Mouse (Mus musculus): ENCODE measurements around the gene Rpia. TPM values are rescaled to one million over a fixed set of nuclear protein-coding genes. Genes with fewer than 3 reads are reported as not detected.
A peak's percentile ranks its signal among the peaks of the same experiment; 100 is the strongest.

Gene Rpia
- total RNA-seq, 2 experiments from 2014 or later: 13.1 to 14.0 TPM

- Histone ChIP-seq H3K27ac (no peak overlapping the region), H3K4me3 (no peak overlapping the region)
- TF ChIP-seq CTCF (IDR thresholded peaks at IDR 0.05): peak; percentile 75
- intact Hi-C loops (cut with DNase I): no loop called here
- DNase-seq (ENCODE audit: extremely low spot score in 1 of 2, low spot score in 2 of 2): peak in 1 of 2 experiments; percentile 37
These were observed 5.7 kb upstream of the Rpia start for GRCm38 (mm10) chr6:70797581-70798251.

GRCm38 (mm10) chr6:70796940-70797339 is 4.9 kb upstream of the Rpia start:
- no peak for TF ChIP-seq CTCF (IDR thresholded peaks at IDR 0.05)
- Histone ChIP-seq H3K4me3 (no peak overlapping the region), H3K27ac (no peak overlapping the region)
- DNase-seq (ENCODE audit: extremely low spot score in 1 of 2, low spot score in 2 of 2): no peak
- intact Hi-C loops (cut with DNase I): no loop called here

GRCm38 (mm10) chr6:70792644-70793043 is 612 bp upstream of the Rpia start:
- H3K27ac ChIP-seq: peak overlapping the region; percentile 58; the same call in 1 of the 2 replicates
- peak overlapping the region; percentile 96 for H3K4me3 ChIP-seq
- intact Hi-C loops (cut with DNase I): no loop called here
- TF ChIP-seq CTCF (IDR thresholded peaks at IDR 0.05): no peak
- DNase-seq (ENCODE audit: extremely low spot score in 1 of 2, low spot score in 2 of 2): no peak

GRCm38 (mm10) chr6:70790852-70791761 is 925 bp downstream of the Rpia start:
- TF ChIP-seq CTCF (IDR thresholded peaks at IDR 0.05): no peak
- no peak for DNase-seq (ENCODE audit: extremely low spot score in 1 of 2, low spot score in 2 of 2)
- peak overlapping the region; percentile 96 for H3K4me3 ChIP-seq
- intact Hi-C loops (cut with DNase I): no loop called here
- H3K27ac ChIP-seq: peak overlapping the region; percentile 70

- peak overlapping the region; percentile 96; the same call in 1 of the 2 replicates for H3K4me3 ChIP-seq
- no peak for DNase-seq (ENCODE audit: extremely low spot score in 1 of 2, low spot score in 2 of 2)
- intact Hi-C loops (cut with DNase I): no loop called here
- no peak for TF ChIP-seq CTCF (IDR thresholded peaks at IDR 0.05)
- no peak overlapping the region for H3K27ac ChIP-seq
These were observed 1.9 kb downstream of the Rpia start for GRCm38 (mm10) chr6:70790034-70790650.

- no peak for DNase-seq (ENCODE audit: extremely low spot score in 1 of 2, low spot score in 2 of 2)
- H3K27ac ChIP-seq: no peak overlapping the region
- intact Hi-C loops (cut with DNase I): no loop called here
- H3K4me3 ChIP-seq: no peak overlapping the region
- no peak for TF ChIP-seq CTCF (IDR thresholded peaks at IDR 0.05)
These were observed 2.9 kb downstream of the Rpia start for GRCm38 (mm10) chr6:70789134-70789533.

GRCm38 (mm10) chr6:70787524-70787923 is 4.5 kb downstream of the Rpia start:
- TF ChIP-seq CTCF (IDR thresholded peaks at IDR 0.05): no peak
- Histone ChIP-seq H3K4me3 (no peak overlapping the region), H3K27ac (no peak overlapping the region)
- no peak for DNase-seq (ENCODE audit: extremely low spot score in 1 of 2, low spot score in 2 of 2)
- intact Hi-C loops (cut with DNase I): no loop called here

GRCm38 (mm10) chr6:70785852-70786251 is 6.2 kb downstream of the Rpia start:
- intact Hi-C loops (cut with DNase I): no loop called here
- H3K4me3 ChIP-seq: no peak overlapping the region
- H3K27ac ChIP-seq: no peak overlapping the region
- TF ChIP-seq CTCF (IDR thresholded peaks at IDR 0.05): no peak
- DNase-seq (ENCODE audit: extremely low spot score in 1 of 2, low spot score in 2 of 2): no peak

GRCm38 (mm10) chr6:70784811-70785210 is 7.2 kb downstream of the Rpia start:
- TF ChIP-seq CTCF (IDR thresholded peaks at IDR 0.05): no peak
- Histone ChIP-seq H3K4me3 (no peak overlapping the region), H3K27ac (no peak overlapping the region)
- intact Hi-C loops (cut with DNase I): no loop called here
- no peak for DNase-seq (ENCODE audit: extremely low spot score in 1 of 2, low spot score in 2 of 2)

- H3K4me3 ChIP-seq: no peak overlapping the region
- intact Hi-C loops (cut with DNase I): no loop called here
These were observed 10.7 kb downstream of the Rpia start for GRCm38 (mm10) chr6:70781336-70781735.

GRCm38 (mm10) chr6:70774372-70774771 is 17.7 kb downstream of the Rpia start:
- intact Hi-C loops (cut with DNase I): no loop called here
- H3K4me3 ChIP-seq: no peak overlapping the region
- no peak for TF ChIP-seq CTCF (IDR thresholded peaks at IDR 0.05)
- no peak overlapping the region for H3K27ac ChIP-seq
- DNase-seq (ENCODE audit: extremely low spot score in 1 of 2, low spot score in 2 of 2): no peak

More at GRCm38 (mm10) chr6:70781336-70781735, 10.7 kb downstream of the Rpia start:
- no peak overlapping the region for H3K27ac ChIP-seq
- DNase-seq (ENCODE audit: extremely low spot score in 1 of 2, low spot score in 2 of 2): no peak
- TF ChIP-seq CTCF (IDR thresholded peaks at IDR 0.05): no peak

- Histone ChIP-seq H3K4me3 (no peak overlapping the region), H3K27ac (0 out of 2 replicates have a peak overlapping the region, but pooled peaks have one; percentile 28)
- intact Hi-C loops (cut with DNase I): no loop called here
- no peak for DNase-seq (ENCODE audit: extremely low spot score in 1 of 2, low spot score in 2 of 2)
- TF ChIP-seq CTCF (IDR thresholded peaks at IDR 0.05): no peak
These were observed 18.3 kb downstream of the Rpia start for GRCm38 (mm10) chr6:70773769-70774168.

Data from left cerebral cortex, adult 2 months (tissue).